Mouse (Mus musculus): ENCODE measurements around the gene Spdef.

The Spdef gene

GRCm38 (mm10) chr17:27725011-27725410 lies 3.7 kb downstream of the Spdef start:
- DNase-seq (ENCODE audit: low spot score) = no peak

DNA sequence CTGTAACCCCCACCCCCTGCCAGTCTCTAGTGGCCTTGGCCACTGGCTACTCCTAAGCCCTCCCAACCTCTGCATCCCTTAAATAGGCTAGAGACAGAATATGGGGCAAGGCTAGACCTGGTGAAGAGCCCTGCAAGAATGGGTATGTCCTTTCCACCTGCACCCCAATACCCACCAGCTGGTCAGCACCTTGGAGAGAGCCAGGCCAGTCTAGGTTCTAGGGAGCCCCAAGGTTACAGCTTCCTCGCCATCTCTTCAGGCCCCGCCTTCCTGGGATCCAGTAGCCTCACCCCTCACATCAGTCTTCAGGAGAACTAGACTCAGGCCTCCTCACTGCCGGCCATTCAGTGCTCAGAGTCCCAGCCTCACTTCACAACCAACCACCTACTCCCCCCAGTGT lies 4.4 kb downstream of the Spdef start:
- DNase-seq (ENCODE audit: low spot score) = no peak

- no peak for DNase-seq (ENCODE audit: low spot score)
These were observed 7.6 kb downstream of the Spdef start for GRCm38 (mm10) chr17:27721125-27721664.

DNA sequence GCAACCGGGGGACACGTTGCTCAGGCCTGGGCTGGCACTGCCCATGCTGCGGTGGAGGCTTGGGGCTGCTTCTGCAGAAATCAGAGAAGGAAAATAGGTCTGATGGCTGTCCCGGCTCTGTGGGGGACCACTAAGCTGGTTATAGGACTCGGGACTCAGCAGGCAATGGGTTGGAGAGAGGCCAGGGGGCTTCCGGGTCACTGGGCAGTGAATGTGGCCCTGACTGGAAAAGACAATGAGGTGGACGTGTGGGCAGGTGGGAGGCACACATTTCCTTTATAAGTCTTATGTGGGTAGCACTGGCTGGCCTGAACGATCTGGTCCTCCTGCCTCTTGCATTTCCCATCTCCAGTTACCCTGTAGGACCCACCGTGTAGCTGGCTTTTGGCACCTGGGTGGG lies 8.4 kb downstream of the Spdef start:
- no peak for DNase-seq (ENCODE audit: low spot score)

GRCm38 (mm10) chr17:27719663-27720062 lies 9.1 kb downstream of the Spdef start:
- no peak for DNase-seq (ENCODE audit: low spot score)

- no peak for DNase-seq (ENCODE audit: low spot score)
These were observed 10.5 kb downstream of the Spdef start for GRCm38 (mm10) chr17:27718250-27718649.

GRCm38 (mm10) chr17:27716804-27717203 lies 12.0 kb downstream of the Spdef start:
- no peak for DNase-seq (ENCODE audit: low spot score)

DNA sequence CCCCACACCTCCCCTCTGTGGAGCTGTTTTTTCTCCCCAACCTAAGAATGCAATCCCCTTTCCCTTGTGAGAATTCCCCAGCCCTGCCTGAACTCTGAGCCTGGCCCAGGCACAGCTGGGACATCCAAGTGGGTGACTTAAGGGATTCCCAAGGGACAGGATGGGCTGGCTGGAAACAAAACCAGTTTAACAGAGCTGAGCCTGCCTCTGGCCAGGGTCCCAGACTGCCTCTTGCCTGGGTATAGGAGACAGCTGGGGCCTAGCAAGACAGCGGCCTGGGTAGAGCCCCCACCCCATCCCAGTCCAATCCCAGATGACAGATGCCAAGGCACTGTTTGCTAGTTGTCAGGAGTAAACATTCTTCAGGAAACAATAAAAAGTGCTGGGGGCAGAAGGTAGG lies 15.9 kb downstream of the Spdef start:
- no peak for DNase-seq (ENCODE audit: low spot score)

GRCm38 (mm10) chr17:27709650-27710049 lies 19.1 kb downstream of the Spdef start:
- DNase-seq (ENCODE audit: low spot score) = no peak

GRCm38 (mm10) chr17:27707954-27708661 lies 20.6 kb downstream of the Spdef start:
- DNase-seq (ENCODE audit: low spot score) = no peak

DNA sequence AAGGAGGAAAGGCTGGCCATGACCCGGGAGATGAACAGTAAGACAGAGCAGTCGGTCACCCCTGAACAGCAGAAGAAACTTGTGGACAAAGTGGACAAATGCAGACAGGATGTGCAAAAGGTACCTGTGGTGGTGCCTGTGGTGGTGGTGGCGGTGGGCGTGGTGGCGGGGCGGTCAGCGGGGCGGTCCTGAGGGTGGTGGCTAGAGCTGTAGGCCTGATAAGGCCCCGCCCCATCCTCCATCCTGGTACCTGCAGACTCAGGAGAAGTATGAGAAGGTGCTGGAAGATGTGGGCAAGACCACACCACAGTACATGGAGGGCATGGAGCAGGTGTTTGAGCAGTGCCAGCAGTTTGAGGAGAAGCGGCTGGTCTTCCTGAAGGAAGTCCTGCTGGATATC lies 23.1 kb downstream of the Spdef start:
- DNase-seq (ENCODE audit: low spot score) = no peak

- DNase-seq (ENCODE audit: low spot score) = no peak
These were observed 24.7 kb downstream of the Spdef start for GRCm38 (mm10) chr17:27703961-27704621.

- DNase-seq (ENCODE audit: low spot score) = no peak
These were observed 26.2 kb downstream of the Spdef start for GRCm38 (mm10) chr17:27702518-27702917.

GRCm38 (mm10) chr17:27701856-27702255 lies 26.9 kb downstream of the Spdef start:
- no peak for DNase-seq (ENCODE audit: low spot score)

DNA sequence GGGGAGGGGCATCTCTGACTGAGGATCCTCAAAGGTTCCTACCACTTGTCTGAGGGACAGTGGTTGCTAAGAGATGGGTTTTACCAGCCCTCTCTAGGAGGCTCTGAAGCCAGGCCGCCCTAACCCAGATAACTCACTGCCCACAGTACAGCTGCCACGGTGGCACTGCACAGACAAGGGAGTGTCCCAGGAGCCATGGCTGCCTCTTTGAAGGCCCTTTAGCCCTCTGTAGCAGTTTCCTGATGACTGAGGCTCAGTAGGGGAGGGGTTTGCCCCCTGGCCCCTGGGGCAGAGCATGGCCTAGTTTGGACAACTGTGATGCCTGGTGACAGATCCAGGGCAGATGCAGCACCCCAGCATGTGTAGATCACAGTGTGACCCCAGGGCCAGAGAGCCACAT lies 27.9 kb downstream of the Spdef start:
- DNase-seq (ENCODE audit: low spot score) = no peak

- no peak for DNase-seq (ENCODE audit: low spot score)
These were observed 29.0 kb downstream of the Spdef start for GRCm38 (mm10) chr17:27699641-27700244.

DNA sequence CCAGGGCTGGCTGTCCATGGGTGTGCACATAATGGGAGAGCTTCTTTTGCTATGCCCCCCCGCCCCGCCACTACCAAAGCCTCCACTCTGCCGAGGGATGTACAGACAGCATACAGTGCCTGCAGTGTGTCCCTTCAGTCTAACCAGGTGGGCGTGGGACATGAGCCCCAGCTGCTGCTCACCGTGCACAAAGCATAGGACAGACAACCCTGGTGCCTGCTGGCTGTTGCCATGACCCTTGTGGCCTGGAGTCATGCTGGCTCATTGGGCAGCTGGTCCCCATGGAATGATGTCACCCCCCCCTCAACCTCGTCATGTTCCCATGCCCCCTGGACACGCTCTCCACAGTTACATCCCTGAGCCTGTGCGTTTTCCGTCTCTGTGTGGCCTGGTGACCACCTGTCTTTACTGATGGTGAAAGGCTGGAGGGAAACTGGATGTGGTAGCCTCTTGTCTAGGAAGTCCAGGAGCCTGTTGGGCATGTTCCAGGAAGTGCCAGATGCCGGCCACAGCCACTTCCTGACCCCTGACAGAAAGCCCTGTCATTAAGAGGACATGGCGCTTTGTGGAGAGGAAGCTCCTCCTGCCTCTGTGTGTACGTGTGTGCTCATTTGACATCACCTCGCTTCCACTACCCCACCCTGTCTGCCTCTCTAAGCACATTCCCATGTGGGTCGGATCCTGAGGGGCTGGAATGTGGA lies 37.6 kb downstream of the Spdef start:
- DNase-seq (ENCODE audit: low spot score) = no peak

- DNase-seq (ENCODE audit: low spot score) = no peak
These were observed 42.4 kb downstream of the Spdef start for GRCm38 (mm10) chr17:27686395-27686794.

DNA sequence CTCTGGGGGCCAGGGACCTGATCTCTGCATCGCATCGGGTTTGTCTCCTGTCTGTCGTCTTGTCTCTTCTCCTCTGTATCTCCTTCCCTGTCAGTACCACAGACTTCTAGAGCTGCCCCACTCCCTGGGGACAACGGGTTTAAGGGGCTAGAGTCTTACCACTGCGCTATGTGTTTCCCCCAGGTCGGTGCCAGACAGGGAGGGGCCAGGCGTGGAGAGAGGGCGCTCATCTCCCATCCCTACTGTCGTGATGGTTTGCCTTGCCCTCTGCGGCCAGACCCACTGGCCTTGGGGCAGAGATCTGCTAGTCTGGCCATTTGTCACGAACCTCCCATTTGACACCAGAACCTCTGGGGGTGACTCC lies 43.2 kb downstream of the Spdef start:
- DNase-seq (ENCODE audit: low spot score) = no peak

DNA sequence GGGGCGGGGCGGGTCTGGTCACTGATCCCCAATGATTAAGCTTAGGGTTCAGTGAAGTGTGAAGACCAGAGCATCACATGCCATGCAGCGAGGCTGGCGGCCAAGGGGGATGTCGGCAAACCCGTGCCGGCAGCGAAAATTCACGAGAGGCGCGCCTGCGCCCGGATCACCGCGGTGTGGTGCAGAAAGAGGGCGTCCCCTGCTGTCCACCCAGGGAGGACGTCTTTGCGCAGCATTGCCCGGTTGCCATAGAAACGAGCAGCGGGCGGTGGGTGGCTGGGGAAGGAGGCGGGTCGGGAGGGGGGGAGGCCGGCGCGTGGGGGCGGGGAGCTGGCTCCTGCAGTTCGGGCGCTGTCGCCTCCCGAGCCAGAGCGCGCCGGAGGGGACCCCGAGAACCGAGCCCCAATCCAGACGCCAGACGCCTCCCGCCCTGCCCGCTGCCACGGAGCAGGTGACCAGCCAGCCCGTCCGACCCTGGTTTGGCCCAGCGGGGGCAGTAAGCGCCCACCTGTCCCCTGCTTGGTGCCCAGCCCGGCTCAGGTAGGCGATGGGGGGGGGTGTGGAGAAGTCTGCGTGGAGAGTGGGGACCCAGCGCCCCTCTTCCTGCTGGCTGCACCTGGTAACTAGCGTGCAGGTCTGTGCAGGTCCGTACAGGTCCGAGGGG lies 43.7 kb downstream of the Spdef start:
- DNase-seq (ENCODE audit: low spot score) = no peak

GRCm38 (mm10) chr17:27678924-27679813 lies 49.6 kb downstream of the Spdef start:
- no peak for DNase-seq (ENCODE audit: low spot score)

All from spleen, adult 12 weeks (tissue).